Mouse (Mus musculus) induced T-regulatory cell, adult 2 months (primary cell): ENCODE results near the gene Atp1b3.

Experiments used
- DNase-seq: peaks from one replicate; pipeline ENCODE4 v3.0.0-alpha.2; 2012; ENCODE audit warnings: low read depth

Gene Atp1b3

GRCm38 (mm10) chr9:96363581-96364140 lies 581 bp downstream of the Atp1b3 start:
- peak; percentile 75 for DNase-seq

DNA sequence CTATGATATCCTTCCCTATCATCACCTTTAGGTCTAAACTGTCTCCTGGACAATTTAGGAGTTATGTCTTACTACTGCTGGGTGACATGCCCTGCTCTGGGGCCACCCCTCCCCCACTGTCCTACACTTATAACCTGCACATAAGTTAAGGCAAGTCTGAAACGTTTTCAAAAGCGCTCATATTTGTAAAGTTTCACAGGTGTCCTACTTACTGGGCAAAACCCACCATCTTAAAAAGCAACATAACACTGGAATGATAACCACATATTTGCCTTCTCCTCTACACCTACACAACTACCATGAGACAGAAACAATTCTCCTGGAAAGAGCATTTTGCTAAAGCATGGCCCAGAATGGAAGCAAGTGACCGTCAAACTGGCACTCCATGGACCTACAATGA lies 4.2 kb downstream of the Atp1b3 start:
- no peak for DNase-seq

- DNase-seq = peak; percentile 38
Measured at GRCm38 (mm10) chr9:96353799-96354198, 10.4 kb downstream of the Atp1b3 start.

DNA sequence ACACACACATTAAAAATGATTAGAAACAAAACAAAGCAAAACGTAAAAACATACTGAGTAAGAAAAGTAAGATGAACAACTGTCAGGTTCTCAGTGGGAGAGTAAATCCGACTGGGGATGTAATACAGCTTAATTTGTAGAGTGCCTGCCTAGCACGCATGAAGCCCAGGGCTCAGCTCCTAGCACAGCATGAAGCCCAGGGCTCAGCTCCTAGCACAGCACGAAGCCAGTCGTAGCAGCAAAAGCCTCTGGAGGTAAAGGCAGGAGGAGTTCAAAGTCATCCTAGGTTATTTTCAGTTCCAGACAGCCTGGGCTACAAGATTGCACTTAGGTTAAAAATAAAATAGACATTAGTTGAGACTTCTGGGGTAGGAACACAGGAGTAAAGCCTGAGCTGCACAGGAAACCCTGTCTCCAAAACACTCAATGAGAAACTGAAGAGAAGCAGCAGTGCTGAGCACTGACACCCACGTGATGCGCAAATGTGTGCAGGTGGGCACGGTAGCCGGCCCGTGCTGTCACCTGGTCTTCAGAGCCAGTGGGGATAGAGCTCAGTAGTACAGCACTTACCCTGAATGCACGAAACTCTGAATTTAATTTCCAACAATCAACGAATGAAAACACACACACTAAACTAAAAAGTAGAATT lies 11.0 kb downstream of the Atp1b3 start:
- DNase-seq = peak; percentile 62

GRCm38 (mm10) chr9:96351771-96352170 lies 12.5 kb downstream of the Atp1b3 start:
- DNase-seq = peak; percentile 50

- peak; percentile 92 for DNase-seq
Measured at GRCm38 (mm10) chr9:96350476-96350875, 13.8 kb downstream of the Atp1b3 start.

- peak; percentile 88 for DNase-seq
Measured at GRCm38 (mm10) chr9:96350010-96350409, 14.2 kb downstream of the Atp1b3 start.

- DNase-seq = peak; percentile 64
Measured at GRCm38 (mm10) chr9:96348885-96349284, 15.4 kb downstream of the Atp1b3 start.

DNA sequence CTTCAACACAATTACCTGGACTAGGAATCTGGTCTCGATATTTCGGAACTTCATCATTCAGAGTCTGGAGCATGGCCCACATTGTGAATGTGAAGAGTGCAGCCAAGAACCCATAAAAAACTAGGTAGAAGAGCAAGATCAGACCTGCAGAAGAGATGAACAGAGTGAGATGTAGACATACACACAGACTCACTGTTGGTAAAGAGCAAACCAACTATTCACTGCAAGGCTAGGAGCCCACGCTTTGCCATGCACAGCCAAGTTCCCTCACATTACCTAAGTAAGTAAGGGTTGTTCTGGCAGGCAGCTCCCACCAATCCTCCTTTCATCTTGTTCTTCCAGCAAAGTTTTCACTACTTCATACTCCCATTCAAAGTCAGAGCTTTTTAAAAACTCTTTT lies 18.5 kb downstream of the Atp1b3 start:
- no peak for DNase-seq

DNA sequence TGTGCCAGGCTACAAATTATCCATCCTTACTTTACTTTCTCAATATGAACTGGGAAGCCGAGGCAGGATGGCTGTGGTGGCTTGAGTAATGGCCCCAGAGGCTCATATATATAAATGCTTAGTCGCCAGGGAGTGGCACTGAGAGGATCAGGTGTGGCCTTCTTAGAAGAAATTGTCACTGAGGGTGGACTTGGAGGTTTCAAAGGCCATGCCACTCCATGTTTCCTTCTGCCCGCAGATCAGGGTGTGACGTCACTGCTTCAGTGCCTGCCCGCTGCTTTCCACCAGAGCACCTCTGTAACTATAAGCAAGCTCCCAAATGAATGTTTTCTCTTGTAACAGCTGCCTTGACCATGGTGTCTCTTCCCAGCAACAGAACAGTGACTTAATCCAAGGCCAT lies 33.1 kb downstream of the Atp1b3 start:
- peak; percentile 7 for DNase-seq

GRCm38 (mm10) chr9:96328226-96328625 lies 36.0 kb downstream of the Atp1b3 start:
- DNase-seq = peak; percentile 1

DNA sequence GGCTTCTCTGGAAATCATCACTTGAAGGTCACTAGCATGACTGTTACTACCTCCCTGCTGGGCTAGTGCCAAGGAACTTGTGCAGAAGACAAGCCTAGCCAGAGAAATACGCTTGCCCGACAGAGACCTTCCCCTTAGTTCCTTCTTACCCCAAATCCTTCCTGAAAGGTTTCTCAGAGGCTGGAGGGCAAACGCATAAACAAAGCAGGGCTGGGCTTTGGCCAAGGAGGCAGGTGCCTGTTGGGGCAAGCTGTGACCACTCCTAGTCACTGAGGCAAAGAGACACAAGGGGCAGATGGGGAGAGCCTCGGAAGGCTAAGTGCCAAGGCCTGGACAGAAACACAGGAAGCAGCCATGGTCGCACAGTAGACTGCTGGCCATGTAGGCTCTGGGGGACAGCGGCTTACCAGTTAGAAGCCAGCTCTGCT lies 37.7 kb downstream of the Atp1b3 start:
- no peak for DNase-seq

- DNase-seq = no peak
Measured at GRCm38 (mm10) chr9:96324502-96324901, 39.7 kb downstream of the Atp1b3 start.

DNA sequence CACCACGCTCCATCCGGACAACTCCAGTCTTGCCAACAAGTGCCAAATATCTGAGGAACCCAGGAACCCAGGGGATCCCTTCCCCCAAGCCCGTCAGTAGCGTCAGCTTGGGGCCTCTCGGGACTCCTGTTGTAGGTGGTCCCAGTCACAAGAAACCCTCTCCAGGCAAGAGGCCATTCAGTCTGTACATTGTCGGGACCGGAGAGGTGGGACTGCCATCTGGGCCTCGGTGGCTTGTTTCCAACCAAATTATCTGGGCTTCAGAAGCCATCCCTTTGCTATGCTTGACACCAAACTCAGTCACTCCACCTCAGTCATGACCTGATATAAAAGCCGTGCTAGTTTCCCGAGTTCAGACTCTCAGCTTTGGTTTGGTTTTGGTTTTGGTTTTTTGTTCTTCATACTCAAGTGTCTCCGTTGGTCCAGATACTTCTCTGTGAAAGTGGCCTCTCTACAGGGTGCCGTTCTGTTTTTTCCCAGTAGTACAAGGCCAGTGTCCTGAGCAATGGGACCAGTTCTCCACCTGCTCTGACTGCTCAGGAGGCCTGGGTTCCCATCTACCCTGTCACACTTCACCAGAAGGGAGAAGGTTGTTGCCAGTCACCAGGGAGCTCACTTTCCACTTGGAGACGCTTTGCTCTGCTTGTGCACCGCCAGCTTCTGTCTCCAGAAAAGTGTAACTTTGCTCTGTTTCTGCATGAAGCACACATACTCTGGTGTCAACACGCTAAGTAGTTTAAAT lies 41.7 kb downstream of the Atp1b3 start:
- DNase-seq = no peak

- no peak for DNase-seq
Measured at GRCm38 (mm10) chr9:96320551-96320980, 43.7 kb downstream of the Atp1b3 start.

DNA sequence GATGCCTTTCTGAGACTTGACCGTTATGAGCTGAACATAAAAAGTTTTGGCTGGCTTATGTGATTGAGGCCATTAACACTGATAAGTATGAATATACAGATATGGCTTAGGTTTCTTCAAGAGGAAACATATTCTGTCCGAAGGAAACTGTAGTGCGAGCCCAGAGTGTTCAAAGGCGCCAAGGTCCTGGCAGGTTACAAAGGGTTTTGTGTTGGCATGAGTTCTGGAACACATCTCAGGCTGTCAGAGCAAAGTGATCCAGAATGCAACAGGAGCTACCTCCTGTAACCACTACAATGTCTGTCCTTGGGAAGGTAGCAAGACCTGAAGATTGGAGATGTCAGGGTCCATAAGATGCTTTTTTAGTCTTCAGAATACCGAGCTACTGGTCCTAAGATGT lies 44.9 kb downstream of the Atp1b3 start:
- no peak for DNase-seq

DNA sequence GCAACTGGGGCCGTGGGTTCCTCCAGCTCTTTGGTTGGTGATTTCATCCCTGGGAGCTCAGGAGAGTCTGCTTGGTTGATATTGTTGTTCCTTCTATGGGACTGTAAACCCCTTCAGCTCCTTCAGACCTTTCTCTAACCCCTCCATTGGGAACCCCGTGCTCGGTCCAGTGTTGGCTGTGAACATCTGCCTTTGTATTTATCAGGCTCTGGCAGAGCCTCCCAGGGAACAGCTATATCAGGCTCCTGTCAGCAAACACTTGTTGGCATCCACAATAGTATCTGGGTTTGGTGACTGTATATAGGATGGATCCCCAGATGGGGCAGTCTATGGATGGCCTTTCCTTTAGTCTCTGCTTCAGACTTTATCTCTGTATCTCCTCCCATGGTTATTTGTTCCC lies 52.2 kb downstream of the Atp1b3 start:
- DNase-seq = no peak

- DNase-seq = no peak
Measured at GRCm38 (mm10) chr9:96308816-96309215, 55.4 kb downstream of the Atp1b3 start.

- peak; percentile 12 for DNase-seq
Measured at GRCm38 (mm10) chr9:96299324-96300008, 64.8 kb downstream of the Atp1b3 start.

- DNase-seq = no peak
Measured at GRCm38 (mm10) chr9:96292144-96292543, 72.1 kb downstream of the Atp1b3 start.

GRCm38 (mm10) chr9:96284916-96285315 lies 79.3 kb downstream of the Atp1b3 start:
- peak; percentile 72 for DNase-seq
